Mouse (Mus musculus): Measurements from ENCODE around the gene Tesk2. TPM values are rescaled to one million over a fixed set of nuclear protein-coding genes. Genes with fewer than 3 reads are reported as not detected.
A peak's percentile ranks its signal among the peaks of the same experiment; 100 is the strongest.

The Tesk2 gene
- polyA plus RNA-seq, 1 experiment, result 0.66 TPM

DNA sequence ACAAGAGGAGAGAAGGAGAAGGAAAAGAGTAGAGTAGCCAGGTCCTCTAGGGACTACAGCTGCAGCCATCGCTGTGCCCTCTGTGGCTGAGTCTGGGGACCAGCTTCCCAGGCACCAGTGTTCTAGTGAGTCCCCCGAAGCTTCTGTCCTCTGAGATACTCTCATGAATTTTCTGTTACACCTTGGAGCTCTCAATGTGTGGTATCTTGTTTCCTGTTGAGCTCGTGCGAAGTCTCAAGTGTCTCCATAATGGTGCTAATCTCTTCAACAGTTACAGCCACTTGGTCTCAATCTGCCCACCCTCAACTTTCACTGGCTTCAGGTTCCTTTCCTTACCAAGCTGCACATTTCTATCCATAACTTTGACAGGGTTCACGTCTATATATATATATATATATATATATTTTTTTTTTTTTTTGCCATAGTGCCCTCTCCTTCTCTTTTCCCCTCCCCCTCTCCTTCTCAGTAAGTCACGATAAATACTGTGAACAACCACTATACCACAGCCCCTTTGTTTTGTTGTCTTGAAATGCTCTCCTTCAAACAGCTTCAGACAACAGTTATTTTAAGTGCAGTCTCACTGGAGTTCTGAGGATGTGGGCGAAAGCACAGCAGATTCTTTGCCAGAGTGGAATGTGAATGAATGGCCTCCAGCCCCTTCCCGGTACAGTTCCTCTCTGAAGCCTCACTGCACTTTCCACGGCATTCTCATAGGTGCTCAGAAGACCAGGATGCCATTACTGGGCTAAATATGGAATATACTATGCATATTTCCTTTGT lies 18.4 kb downstream of the Tesk2 start:
- no peak overlapping the region for H3K4me3 ChIP-seq (replicated peaks)
- no peak for TF ChIP-seq FLI1 (IDR thresholded peaks at IDR 0.05; ENCODE audit: low read length)
- TF ChIP-seq GATA1 (IDR thresholded peaks at IDR 0.05; ENCODE audit: borderline replicate concordance, low read length), result no peak
- H3K27me3 ChIP-seq (replicated peaks), result peaks cover 2% of the 10 kb centered on the region
- no peaks in the 10 kb centered on the region for H3K9me3 ChIP-seq
- peaks cover 8% of the 10 kb centered on the region for H3K4me1 ChIP-seq
- no peaks in the 10 kb centered on the region for H3K36me3 ChIP-seq (replicated peaks; ENCODE audit: low read length)

GRCm38 (mm10) chr4:116749750-116750149 lies 29.0 kb downstream of the Tesk2 start:
- TF ChIP-seq FLI1 (IDR thresholded peaks at IDR 0.05; ENCODE audit: low read length) (no peak), GATA1 (IDR thresholded peaks at IDR 0.05; ENCODE audit: borderline replicate concordance, low read length) (no peak)
- Histone ChIP-seq H3K36me3 (replicated peaks; ENCODE audit: low read length) (no peaks in the 10 kb centered on the region), H3K4me1 (no peaks in the 10 kb centered on the region), H3K9me3 (no peaks in the 10 kb centered on the region), H3K4me3 (replicated peaks) (no peak overlapping the region), H3K27me3 (replicated peaks) (no peaks in the 10 kb centered on the region)

DNA sequence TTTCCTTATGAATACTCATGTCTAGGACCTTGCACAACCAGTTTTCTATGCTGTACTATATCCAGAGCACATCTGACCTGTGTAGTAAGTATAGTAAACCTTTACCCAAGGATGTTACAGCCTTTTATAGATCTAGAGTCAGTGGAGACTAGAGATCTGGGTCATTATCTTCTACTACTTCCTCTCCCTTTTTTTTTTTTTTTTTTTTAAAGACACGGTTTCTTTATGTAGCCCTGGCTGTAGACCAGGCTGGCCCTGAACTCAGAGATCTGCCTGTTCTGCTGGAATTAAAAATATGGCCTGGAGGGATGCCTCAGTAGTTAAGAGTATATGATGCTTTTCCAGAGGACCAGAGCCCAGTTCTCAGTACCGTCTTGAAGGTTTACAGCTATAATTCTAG lies 41.2 kb downstream of the Tesk2 start:
- Histone ChIP-seq H3K4me3 (replicated peaks) (no peak overlapping the region), H3K4me1 (peaks cover 2% of the 10 kb centered on the region; the same call in 1 of the 2 replicates), H3K27me3 (replicated peaks) (no peaks in the 10 kb centered on the region), H3K36me3 (replicated peaks; ENCODE audit: low read length) (no peaks in the 10 kb centered on the region), H3K9me3 (no peaks in the 10 kb centered on the region)
- TF ChIP-seq GATA1 (IDR thresholded peaks at IDR 0.05; ENCODE audit: borderline replicate concordance, low read length), result no peak
- no peak for TF ChIP-seq FLI1 (IDR thresholded peaks at IDR 0.05; ENCODE audit: low read length)

DNA sequence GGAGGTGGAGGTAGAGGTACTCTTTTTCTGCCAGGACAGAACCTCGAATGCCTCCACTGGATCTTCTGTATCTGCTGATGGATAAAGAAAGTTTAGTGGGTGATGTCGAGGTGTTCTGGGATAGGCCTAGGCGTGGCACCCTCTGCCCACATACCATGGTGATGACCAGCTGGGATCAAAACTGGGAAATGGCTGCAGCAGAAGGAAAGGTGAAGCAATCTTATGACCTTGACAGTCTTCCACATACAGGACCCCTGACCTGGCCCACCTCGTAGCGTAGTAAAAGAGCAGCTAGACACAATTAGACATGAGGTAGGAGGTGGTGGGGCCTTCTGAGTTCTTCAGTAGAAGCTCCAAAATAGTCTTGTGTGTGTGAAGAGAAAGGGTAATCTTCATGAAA lies 43.3 kb downstream of the Tesk2 start:
- Histone ChIP-seq H3K36me3 (replicated peaks; ENCODE audit: low read length) (no peaks in the 10 kb centered on the region), H3K9me3 (no peaks in the 10 kb centered on the region), H3K27me3 (replicated peaks) (no peaks in the 10 kb centered on the region), H3K4me3 (replicated peaks) (no peak overlapping the region), H3K4me1 (peaks cover 6% of the 10 kb centered on the region)
- no peak for TF ChIP-seq FLI1 (IDR thresholded peaks at IDR 0.05; ENCODE audit: low read length)
- no peak for TF ChIP-seq GATA1 (IDR thresholded peaks at IDR 0.05; ENCODE audit: borderline replicate concordance, low read length)

DNA sequence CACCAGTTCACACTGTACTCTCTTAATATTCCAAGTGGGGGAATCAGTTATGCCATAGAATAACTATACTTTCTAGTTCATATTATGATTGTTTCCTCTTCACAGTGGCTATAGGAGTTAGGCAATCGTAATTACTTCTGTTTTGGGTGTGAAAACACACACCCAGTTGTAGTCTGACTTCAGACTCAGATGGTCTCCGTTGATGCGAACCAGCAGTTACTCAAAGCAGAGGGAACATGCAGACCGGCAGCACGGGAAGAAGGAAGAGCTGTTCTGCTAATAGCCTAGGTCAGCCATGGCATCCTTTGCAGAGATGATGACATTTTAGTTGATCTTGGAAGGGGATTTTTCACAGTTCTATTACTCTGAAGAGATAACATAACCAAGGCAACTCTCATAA lies 47.8 kb downstream of the Tesk2 start:
- Histone ChIP-seq H3K36me3 (replicated peaks; ENCODE audit: low read length) (no peaks in the 10 kb centered on the region), H3K9me3 (no peaks in the 10 kb centered on the region), H3K4me3 (replicated peaks) (no peak overlapping the region), H3K4me1 (peaks cover 8% of the 10 kb centered on the region), H3K27me3 (replicated peaks) (no peaks in the 10 kb centered on the region)
- TF ChIP-seq GATA1 (IDR thresholded peaks at IDR 0.05; ENCODE audit: borderline replicate concordance, low read length), result no peak
- no peak for TF ChIP-seq FLI1 (IDR thresholded peaks at IDR 0.05; ENCODE audit: low read length)

GRCm38 (mm10) chr4:116769060-116769459 lies 48.3 kb downstream of the Tesk2 start:
- Histone ChIP-seq H3K4me3 (replicated peaks) (no peak overlapping the region), H3K36me3 (replicated peaks; ENCODE audit: low read length) (no peaks in the 10 kb centered on the region), H3K9me3 (no peaks in the 10 kb centered on the region), H3K27me3 (replicated peaks) (no peaks in the 10 kb centered on the region), H3K4me1 (peaks cover 8% of the 10 kb centered on the region)
- TF ChIP-seq FLI1 (IDR thresholded peaks at IDR 0.05; ENCODE audit: low read length) (no peak), GATA1 (IDR thresholded peaks at IDR 0.05; ENCODE audit: borderline replicate concordance, low read length) (no peak)

- peaks cover 1% of the 10 kb centered on the region for H3K27me3 ChIP-seq (replicated peaks)
- no peaks in the 10 kb centered on the region for H3K36me3 ChIP-seq (replicated peaks; ENCODE audit: low read length)
- no peaks in the 10 kb centered on the region for H3K9me3 ChIP-seq
- TF ChIP-seq GATA1 (IDR thresholded peaks at IDR 0.05; ENCODE audit: borderline replicate concordance, low read length) (no peak), FLI1 (IDR thresholded peaks at IDR 0.05; ENCODE audit: low read length) (no peak)
- no peaks in the 10 kb centered on the region for H3K4me1 ChIP-seq
- no peak overlapping the region for H3K4me3 ChIP-seq (replicated peaks)
Observed at GRCm38 (mm10) chr4:116776391-116776790, 55.6 kb downstream of the Tesk2 start.

DNA sequence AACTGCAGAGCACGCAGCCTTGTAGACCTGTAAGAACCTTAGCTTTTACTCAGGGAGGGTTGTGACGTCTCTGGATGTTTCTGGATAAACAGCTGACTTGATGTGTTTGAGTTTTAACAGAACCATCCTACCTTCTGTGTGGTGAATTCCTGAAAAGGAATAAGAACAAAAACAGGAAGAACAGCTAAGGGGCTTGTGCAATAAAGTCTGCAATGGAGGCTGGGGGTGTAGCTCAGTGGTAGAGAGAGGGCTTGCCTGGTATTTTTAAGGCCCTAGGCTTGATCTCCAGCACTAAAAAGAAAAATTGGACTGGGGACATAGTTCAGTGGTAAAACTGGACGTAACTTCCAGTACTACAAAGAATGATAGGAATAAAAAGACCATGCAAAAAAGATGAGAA lies 56.3 kb downstream of the Tesk2 start:
- H3K4me3 ChIP-seq (replicated peaks), result no peak overlapping the region
- no peaks in the 10 kb centered on the region for H3K9me3 ChIP-seq
- H3K27me3 ChIP-seq (replicated peaks), result peaks cover 2% of the 10 kb centered on the region
- H3K36me3 ChIP-seq (replicated peaks; ENCODE audit: low read length), result no peaks in the 10 kb centered on the region
- H3K4me1 ChIP-seq, result no peaks in the 10 kb centered on the region
- no peak for TF ChIP-seq GATA1 (IDR thresholded peaks at IDR 0.05; ENCODE audit: borderline replicate concordance, low read length)

DNA sequence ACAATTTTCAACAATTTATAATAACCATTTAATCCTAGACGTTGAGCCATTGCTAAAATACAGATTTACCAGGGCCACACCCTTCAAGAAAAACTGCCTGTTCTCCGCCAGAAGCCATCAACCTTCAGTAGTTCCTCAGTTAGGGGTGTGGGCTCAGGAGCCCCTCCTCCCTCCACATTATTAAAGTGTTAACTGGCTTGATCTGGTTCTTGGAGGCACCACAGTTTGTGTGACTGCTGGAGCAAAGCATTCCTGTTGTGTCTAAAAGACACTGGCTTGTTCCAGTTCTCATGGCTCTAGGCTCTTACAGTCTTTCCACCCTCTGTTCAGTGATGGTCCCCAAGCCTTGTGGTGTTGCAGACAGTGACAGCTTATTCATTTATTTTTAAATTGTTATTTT lies 59.8 kb downstream of the Tesk2 start:
- no peak for TF ChIP-seq FLI1 (IDR thresholded peaks at IDR 0.05; ENCODE audit: low read length)
- no peak for TF ChIP-seq GATA1 (IDR thresholded peaks at IDR 0.05; ENCODE audit: borderline replicate concordance, low read length)
- Histone ChIP-seq H3K36me3 (replicated peaks; ENCODE audit: low read length) (no peaks in the 10 kb centered on the region), H3K9me3 (no peaks in the 10 kb centered on the region), H3K4me1 (no peaks in the 10 kb centered on the region), H3K27me3 (replicated peaks) (peaks cover 2% of the 10 kb centered on the region), H3K4me3 (replicated peaks) (no peak overlapping the region)

GRCm38 (mm10) chr4:116781366-116781765 lies 60.6 kb downstream of the Tesk2 start:
- TF ChIP-seq FLI1 (IDR thresholded peaks at IDR 0.05; ENCODE audit: low read length), result no peak
- no peak for TF ChIP-seq GATA1 (IDR thresholded peaks at IDR 0.05; ENCODE audit: borderline replicate concordance, low read length)
- Histone ChIP-seq H3K27me3 (replicated peaks) (peaks cover 2% of the 10 kb centered on the region), H3K4me3 (replicated peaks) (peak overlapping the region; percentile 47), H3K36me3 (replicated peaks; ENCODE audit: low read length) (no peaks in the 10 kb centered on the region), H3K9me3 (no peaks in the 10 kb centered on the region; the same call in 1 of the 2 replicates), H3K4me1 (no peaks in the 10 kb centered on the region)
